Mouse (Mus musculus) embryonic fibroblast, embryonic 13.5 days (primary cell): ENCODE data around the gene Zfpl1.

Source experiments
- CTCF ChIP-seq: IDR thresholded peaks from 2 replicates; pipeline ENCODE4 v1.5.1; 2011; ENCODE audit warnings: mild to moderate bottlenecking, control low read depth, low read length, moderate library complexity, borderline replicate concordance; ENCODE audit not compliant: insufficient read depth
- POLR2A ChIP-seq: IDR thresholded peaks from 2 replicates; pipeline ENCODE4 v1.6.1; 2011; ENCODE audit warnings: low read depth, mild to moderate bottlenecking, control low read depth, low read length, moderate library complexity

DNA sequence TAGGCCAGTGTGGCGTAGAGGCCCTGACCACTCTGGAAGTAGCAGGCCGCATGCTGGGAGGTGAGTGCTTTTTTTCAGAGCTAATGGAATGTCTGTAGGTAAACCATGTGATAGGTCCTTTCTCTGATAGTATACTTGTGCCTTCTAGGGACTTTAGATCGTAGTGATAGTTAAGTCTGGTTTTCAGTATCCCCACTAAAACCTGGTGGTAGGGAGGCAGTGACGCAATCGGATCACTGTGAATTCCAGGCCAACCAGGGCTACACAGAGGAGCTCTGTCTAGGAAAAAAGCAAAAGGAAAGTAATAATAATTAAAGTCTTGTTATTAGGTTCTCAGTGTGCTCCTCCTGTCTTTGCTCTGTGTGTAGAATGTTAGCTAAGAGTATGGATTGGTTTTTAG is 26.2 kb downstream of the Zfpl1 start:
- no peak; the same call in 1 of the 2 replicates for TF ChIP-seq POLR2A
- TF ChIP-seq CTCF = no peak
